Mouse (Mus musculus): Measurements from ENCODE around the gene Tex26. TPM values are rescaled to one million over a fixed set of nuclear protein-coding genes. Genes with fewer than 3 reads are reported as not detected.

Tex26 gene
- polyA plus RNA-seq (2015; fragmentation: Nextera tagmentation; extraction: Ambion mirVana): 0.93 and 1.5 TPM in 2 replicates

GRCm38 (mm10) chr5:149439531-149440179 lies at the start of gene Tex26:
Tex26 (plus strand) TSS chr5:149439660.
- ATAC-seq (ENCODE audit: low FRiP score): peak; percentile 90
- Histone ChIP-seq H3K27me3 (no peaks in the 10 kb centered on the region), H3K27ac (peak within 1 kb of the TSS; percentile 98), H3K9me3 (no peaks in the 10 kb centered on the region), H3K4me3 (peak within 1 kb of the TSS; percentile 46), H3K36me3 (no peaks in the 10 kb centered on the region), H3K9ac (peak within 1 kb of the TSS; percentile 73), H3K4me2 (peak within 1 kb of the TSS; percentile 74), H3K4me1 (replicated peaks) (peaks cover 44% of the 10 kb centered on the region)
- WGBS: 0% methylated on average over 25 of the region's 25 CpGs

GRCm38 (mm10) chr5:149391574-149392375 lies 47.7 kb upstream of the Tex26 start:
- Histone ChIP-seq H3K36me3 (no peaks in the 10 kb centered on the region), H3K9ac (no peak overlapping the region), H3K4me1 (replicated peaks) (peaks cover 8% of the 10 kb centered on the region; the same call in 1 of the 2 replicates), H3K27ac (no peak overlapping the region), H3K9me3 (no peaks in the 10 kb centered on the region; the same call in 1 of the 2 replicates), H3K27me3 (no peaks in the 10 kb centered on the region), H3K4me3 (no peak overlapping the region), H3K4me2 (no peak overlapping the region)
- no peak for ATAC-seq (ENCODE audit: low FRiP score)
- 63% methylated on average over 18 of the region's 18 CpGs for WGBS

- WGBS: 77% methylated on average over 6 of the region's 6 CpGs
- ATAC-seq (ENCODE audit: low FRiP score): no peak
- Histone ChIP-seq H3K9me3 (no peaks in the 10 kb centered on the region; the same call in 1 of the 2 replicates), H3K4me1 (replicated peaks) (peaks cover 8% of the 10 kb centered on the region; the same call in 1 of the 2 replicates), H3K36me3 (no peaks in the 10 kb centered on the region), H3K27me3 (no peaks in the 10 kb centered on the region), H3K4me2 (no peak overlapping the region), H3K4me3 (no peak overlapping the region), H3K27ac (no peak overlapping the region), H3K9ac (no peak overlapping the region)
Observed at GRCm38 (mm10) chr5:149392420-149392988, 47.0 kb upstream of the Tex26 start.

- no peak overlapping the region for H3K9ac ChIP-seq
- H3K27me3 ChIP-seq: no peaks in the 10 kb centered on the region
- H3K4me1 ChIP-seq (replicated peaks): 0 out of 2 replicates have a peak, but pooled peaks cover 2% of the 10 kb centered on the region
- no peak for ATAC-seq (ENCODE audit: low FRiP score)
- no peak overlapping the region for H3K4me3 ChIP-seq
- no peaks in the 10 kb centered on the region for H3K36me3 ChIP-seq
- WGBS: 91% methylated on average over 7 of the region's 7 CpGs
- no peaks in the 10 kb centered on the region; the same call in 1 of the 2 replicates for H3K9me3 ChIP-seq
- H3K4me2 ChIP-seq: no peak overlapping the region
- no peak overlapping the region for H3K27ac ChIP-seq
Observed at GRCm38 (mm10) chr5:149401446-149401975, 37.9 kb upstream of the Tex26 start.

- no peak overlapping the region for H3K4me3 ChIP-seq
- no peak overlapping the region for H3K9ac ChIP-seq
- H3K27me3 ChIP-seq: no peaks in the 10 kb centered on the region
- no peaks in the 10 kb centered on the region; the same call in 1 of the 2 replicates for H3K9me3 ChIP-seq
- H3K36me3 ChIP-seq: no peaks in the 10 kb centered on the region
- H3K4me1 ChIP-seq (replicated peaks): 0 out of 2 replicates have a peak, but pooled peaks cover 3% of the 10 kb centered on the region
- WGBS: 92% methylated on average over 10 of the region's 10 CpGs
- no peak overlapping the region for H3K27ac ChIP-seq
- ATAC-seq (ENCODE audit: low FRiP score): no peak
- no peak overlapping the region for H3K4me2 ChIP-seq
Observed at GRCm38 (mm10) chr5:149402029-149402428, 37.4 kb upstream of the Tex26 start.

GRCm38 (mm10) chr5:149403386-149403785 lies 36.1 kb upstream of the Tex26 start:
- Histone ChIP-seq H3K4me1 (replicated peaks) (0 out of 2 replicates have a peak, but pooled peaks cover 3% of the 10 kb centered on the region), H3K36me3 (no peaks in the 10 kb centered on the region), H3K9ac (no peak overlapping the region), H3K27me3 (no peaks in the 10 kb centered on the region), H3K4me3 (no peak overlapping the region), H3K4me2 (no peak overlapping the region), H3K9me3 (no peaks in the 10 kb centered on the region; the same call in 1 of the 2 replicates), H3K27ac (no peak overlapping the region)
- no peak for ATAC-seq (ENCODE audit: low FRiP score)
- WGBS: 80% methylated on average over 5 of the region's 5 CpGs

- WGBS: 81% methylated on average over 5 of the region's 5 CpGs
- no peak overlapping the region for H3K27ac ChIP-seq
- no peaks in the 10 kb centered on the region for H3K27me3 ChIP-seq
- H3K4me2 ChIP-seq: no peak overlapping the region
- ATAC-seq (ENCODE audit: low FRiP score): no peak
- H3K36me3 ChIP-seq: no peaks in the 10 kb centered on the region
- H3K4me1 ChIP-seq (replicated peaks): 0 out of 2 replicates have a peak, but pooled peaks cover 3% of the 10 kb centered on the region
- H3K9me3 ChIP-seq: no peaks in the 10 kb centered on the region; the same call in 1 of the 2 replicates
- H3K9ac ChIP-seq: no peak overlapping the region
- H3K4me3 ChIP-seq: no peak overlapping the region
Observed at GRCm38 (mm10) chr5:149404710-149405109, 34.8 kb upstream of the Tex26 start.

GRCm38 (mm10) chr5:149406791-149407276 lies 32.6 kb upstream of the Tex26 start:
- no peaks in the 10 kb centered on the region for H3K36me3 ChIP-seq
- H3K4me3 ChIP-seq: no peak overlapping the region
- WGBS: 79% methylated on average over 8 of the region's 8 CpGs
- no peak overlapping the region for H3K4me2 ChIP-seq
- no peak for ATAC-seq (ENCODE audit: low FRiP score)
- no peak overlapping the region for H3K9ac ChIP-seq
- H3K27ac ChIP-seq: no peak overlapping the region
- 0 out of 2 replicates have a peak, but pooled peaks cover 6% of the 10 kb centered on the region for H3K27me3 ChIP-seq
- peaks cover 13% of the 10 kb centered on the region for H3K4me1 ChIP-seq (replicated peaks)
- H3K9me3 ChIP-seq: no peaks in the 10 kb centered on the region; the same call in 1 of the 2 replicates

GRCm38 (mm10) chr5:149409502-149409901 lies 30.0 kb upstream of the Tex26 start:
- ATAC-seq (ENCODE audit: low FRiP score): no peak
- Histone ChIP-seq H3K36me3 (no peaks in the 10 kb centered on the region), H3K9ac (no peak overlapping the region), H3K9me3 (no peaks in the 10 kb centered on the region), H3K27ac (no peak overlapping the region), H3K4me3 (no peak overlapping the region), H3K4me2 (no peak overlapping the region), H3K27me3 (peaks cover 17% of the 10 kb centered on the region), H3K4me1 (replicated peaks) (peaks cover 20% of the 10 kb centered on the region)
- WGBS: 92% methylated on average over 3 of the region's 3 CpGs

GRCm38 (mm10) chr5:149411509-149412193 lies 27.8 kb upstream of the Tex26 start, which contains the start of gene Medag:
Medag (plus strand) TSS chr5:149411749.
- Histone ChIP-seq H3K4me3 (peak within 1 kb of the TSS; percentile 31), H3K9ac (peak within 1 kb of the TSS; percentile 67), H3K36me3 (no peaks in the 10 kb centered on the region), H3K27me3 (peaks cover 17% of the 10 kb centered on the region), H3K9me3 (no peaks in the 10 kb centered on the region), H3K4me2 (peak within 1 kb of the TSS; percentile 56), H3K27ac (peak within 1 kb of the TSS; percentile 77), H3K4me1 (replicated peaks) (peaks cover 17% of the 10 kb centered on the region)
- 3% methylated on average over 38 of the region's 38 CpGs for WGBS
- ATAC-seq (ENCODE audit: low FRiP score): peak; percentile 75

GRCm38 (mm10) chr5:149412194-149412575 lies 27.3 kb upstream of the Tex26 start:
- Histone ChIP-seq H3K27ac (peak overlapping the region; percentile 77), H3K36me3 (no peaks in the 10 kb centered on the region), H3K27me3 (peaks cover 17% of the 10 kb centered on the region), H3K4me1 (replicated peaks) (peaks cover 17% of the 10 kb centered on the region), H3K4me3 (peak overlapping the region; percentile 31), H3K9me3 (no peaks in the 10 kb centered on the region), H3K9ac (peak overlapping the region; percentile 67), H3K4me2 (peak overlapping the region; percentile 56)
- ATAC-seq (ENCODE audit: low FRiP score): peak; percentile 50
- 33% methylated on average over 11 of the region's 11 CpGs for WGBS
